Mouse (Mus musculus) midbrain, embryonic 10.5 days (tissue): ENCODE measurements at regions not wholly inside any gene's neighbourhood (a gene's known extent, or its start where the extent isn't known, plus 50 kb on each side); places are given as distances from the start of the nearest gene placed in this dataset.
"Not testable (repeated sequence)": the region's sequence is repeated elsewhere in the genome, so short reads cannot be mapped to it uniquely, and the experiment has no call there.

Experiments used
- DNase-seq: peaks from one replicate; pipeline ENCODE4 v3.0.0-alpha.2; 2017; ENCODE audit warnings: low spot score
- H3K27ac ChIP-seq: fragments of 300-500 bp; sonication (generic); replicated peaks from 2 replicates; pipeline ENCODE4 v1.5.1; 2016; ENCODE audit warnings: mild to moderate bottlenecking
- H3K27me3 ChIP-seq: fragments of 300-500 bp; sonication (generic); 2 replicates; pipeline ENCODE4 v1.6.1; 2016; ENCODE audit warnings: low read depth, mild to moderate bottlenecking; ENCODE audit not compliant: poor library complexity, severe bottlenecking
- H3K36me3 ChIP-seq: fragments of 300-500 bp; sonication (generic); 2 replicates; pipeline ENCODE4 v1.6.1; 2016; ENCODE audit warnings: mild to moderate bottlenecking, moderate library complexity
- H3K4me1 ChIP-seq: fragments of 300-500 bp; sonication (generic); 2 replicates; pipeline ENCODE4 v1.6.1; 2016
- H3K4me3 ChIP-seq: fragments of 300-500 bp; sonication (generic); 2 replicates; pipeline ENCODE4 v1.5.1; 2016; ENCODE audit warnings: mild to moderate bottlenecking, moderate library complexity
- H3K9me3 ChIP-seq: fragments of 300-500 bp; sonication (generic); replicated peaks from 2 replicates; pipeline ENCODE4 v1.6.1; 2016; ENCODE audit warnings: mild to moderate bottlenecking
- WGBS: fragments of 180-500 bp; shearing (Covaris S2); methylation state at CpG from one replicate; pipeline ENCODE4 v1.1.7; 2016; 5-methylcytosine and 5-hydroxymethylcytosine counted together

DNA sequence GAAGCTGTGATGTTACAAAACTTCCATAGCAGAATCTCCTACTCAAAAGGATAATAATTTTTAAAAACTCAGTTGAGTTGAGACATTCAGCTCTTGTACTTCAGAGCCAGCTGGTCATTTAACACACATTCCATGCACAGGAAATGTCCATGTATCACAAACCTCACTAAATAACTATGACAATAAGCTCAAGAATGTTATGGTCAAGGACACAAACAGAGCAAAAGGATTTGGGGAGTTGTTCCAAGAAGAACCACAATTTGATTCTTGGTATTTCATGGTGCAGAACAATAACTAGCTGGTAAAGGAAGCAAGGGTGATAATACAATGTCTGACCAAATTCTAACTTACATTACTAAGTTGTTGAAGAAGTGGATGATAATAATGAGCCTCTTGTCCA lies 471.4 kb upstream of the 2610301B20Rik start:
- Histone ChIP-seq H3K9me3 (no peaks in the 10 kb centered on the region), H3K36me3 (no peaks in the 10 kb centered on the region), H3K27me3 (no peaks in the 10 kb centered on the region), H3K4me1 (peaks cover 7% of the 10 kb centered on the region), H3K4me3 (no peak overlapping the region), H3K27ac (no peak overlapping the region)
- DNase-seq = no peak

DNA sequence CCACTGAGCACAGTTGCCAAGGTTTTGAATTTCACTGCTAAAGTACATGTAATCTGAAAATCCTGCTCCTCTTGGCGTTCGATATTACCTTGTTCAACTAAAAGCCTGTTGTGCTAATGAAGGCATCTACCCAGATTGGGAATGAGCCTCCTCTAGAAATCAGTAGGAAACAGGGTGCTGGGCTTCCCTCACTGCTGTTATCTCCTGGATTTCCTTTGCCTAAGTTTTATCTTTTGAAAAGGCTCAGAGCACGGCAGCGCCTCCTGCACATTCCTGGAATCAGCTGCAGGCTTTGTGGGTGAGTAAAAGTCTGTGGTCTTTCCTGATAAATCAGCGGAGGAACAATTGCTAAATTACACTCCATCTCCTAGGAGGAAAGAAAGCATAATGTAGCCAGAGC lies 469.9 kb upstream of the 2610301B20Rik start:
- DNase-seq = no peak
- peaks cover 7% of the 10 kb centered on the region for H3K4me1 ChIP-seq
- H3K36me3 ChIP-seq = no peaks in the 10 kb centered on the region
- 62% methylated on average over 5 of the region's 5 CpGs for WGBS
- H3K4me3 ChIP-seq = no peak overlapping the region
- no peaks in the 10 kb centered on the region for H3K9me3 ChIP-seq
- no peak overlapping the region for H3K27ac ChIP-seq
- H3K27me3 ChIP-seq = no peaks in the 10 kb centered on the region

DNA sequence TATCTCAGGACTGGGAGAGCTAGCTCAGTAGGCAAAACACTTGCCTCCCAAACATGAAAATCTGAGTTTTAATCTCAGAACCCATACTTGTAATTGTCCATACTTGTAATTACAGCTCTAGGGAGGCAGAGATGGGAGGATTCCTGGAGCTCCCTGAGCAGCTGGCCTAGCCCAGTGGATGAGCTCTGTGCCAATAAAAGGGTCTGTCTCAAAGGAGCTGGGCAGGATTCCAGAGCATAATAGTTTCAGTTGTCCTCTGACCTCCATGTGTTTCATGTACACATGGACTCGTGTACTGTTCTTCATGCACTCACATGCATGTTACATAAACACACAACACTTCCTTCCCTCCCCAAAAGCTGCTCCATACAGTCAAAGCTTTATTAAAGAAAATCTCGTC lies 469.2 kb upstream of the 2610301B20Rik start:
- H3K27ac ChIP-seq = no peak overlapping the region
- no peak overlapping the region for H3K4me3 ChIP-seq
- peaks cover 1% of the 10 kb centered on the region for H3K4me1 ChIP-seq
- H3K36me3 ChIP-seq = no peaks in the 10 kb centered on the region
- H3K9me3 ChIP-seq = no peaks in the 10 kb centered on the region
- 71% methylated on average over 2 of the region's 2 CpGs for whole genome bisulfite sequencing
- H3K27me3 ChIP-seq = no peaks in the 10 kb centered on the region
- DNase-seq = no peak

DNA sequence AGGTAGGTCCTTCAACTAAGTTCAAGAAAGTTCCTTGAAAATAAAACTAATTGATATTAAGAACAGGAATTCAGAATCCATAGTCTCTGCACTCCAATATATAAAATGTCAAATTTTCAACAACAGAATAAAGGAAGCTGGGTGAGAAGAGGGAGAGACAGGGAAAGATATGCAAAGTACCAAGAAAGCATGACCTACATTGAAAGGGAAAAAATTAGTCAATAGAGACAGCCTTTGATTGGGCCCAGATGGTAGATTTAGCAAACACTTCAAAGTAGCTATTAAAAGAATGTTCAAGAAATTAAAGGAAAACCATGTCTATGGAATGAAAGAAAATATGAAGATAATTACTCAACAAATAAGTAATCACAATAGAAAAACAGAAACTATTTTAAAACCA lies 460.0 kb upstream of the 2610301B20Rik start:
- Histone ChIP-seq H3K4me1 (no peaks in the 10 kb centered on the region), H3K27me3 (no peaks in the 10 kb centered on the region), H3K27ac (no peak overlapping the region), H3K9me3 (no peaks in the 10 kb centered on the region), H3K4me3 (no peak overlapping the region), H3K36me3 (no peaks in the 10 kb centered on the region)
- no peak for DNase-seq

DNA sequence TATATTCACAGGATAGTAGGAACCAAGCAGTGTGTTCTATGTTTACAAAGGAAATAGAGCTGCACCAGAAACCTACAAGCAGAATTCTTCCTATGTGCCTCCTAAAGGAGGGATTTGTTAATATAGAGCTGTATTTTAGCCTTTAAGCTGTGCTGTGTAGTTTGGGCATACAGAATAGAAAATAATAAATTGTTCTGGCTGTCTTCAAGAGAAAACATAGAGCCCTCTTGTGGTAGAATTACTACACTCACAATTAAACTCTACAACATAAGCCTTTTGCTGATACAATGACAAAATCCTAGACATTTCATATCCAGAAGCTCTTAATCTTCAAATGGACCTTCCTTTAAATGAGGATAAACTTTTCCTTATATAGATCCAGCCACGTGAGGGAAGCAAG lies 452.9 kb upstream of the 2610301B20Rik start:
- 55% methylated on average over 1 of the region's 1 CpGs for WGBS
- H3K9me3 ChIP-seq = no peaks in the 10 kb centered on the region
- no peaks in the 10 kb centered on the region for H3K36me3 ChIP-seq
- no peak overlapping the region for H3K27ac ChIP-seq
- DNase-seq = no peak
- H3K27me3 ChIP-seq = no peaks in the 10 kb centered on the region
- H3K4me1 ChIP-seq = no peaks in the 10 kb centered on the region
- H3K4me3 ChIP-seq = no peak overlapping the region

DNA sequence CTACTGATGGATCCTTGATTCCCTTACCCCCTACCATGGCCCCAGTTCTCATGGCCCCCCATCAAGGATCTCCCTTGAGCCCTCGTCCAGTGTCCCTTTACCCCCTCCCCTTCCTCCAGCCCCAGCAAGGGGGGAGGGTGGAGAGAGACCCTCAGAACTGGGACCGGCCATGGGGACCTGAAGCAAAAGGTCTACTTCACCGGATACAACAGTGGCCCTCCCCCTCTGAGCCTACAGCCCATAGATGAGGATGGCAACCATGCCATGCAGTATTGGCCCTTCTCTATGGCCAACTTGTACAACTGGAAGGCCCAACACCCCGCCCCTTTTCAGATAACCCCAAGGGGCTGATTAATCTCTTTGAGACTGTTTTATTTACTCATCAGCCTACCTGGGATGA lies 439.9 kb upstream of the 2610301B20Rik start:
- Histone ChIP-seq H3K9me3 (no peaks in the 10 kb centered on the region), H3K27me3 (no peaks in the 10 kb centered on the region), H3K4me3 (no peak overlapping the region), H3K27ac (no peak overlapping the region), H3K36me3 (no peaks in the 10 kb centered on the region), H3K4me1 (no peaks in the 10 kb centered on the region)
- WGBS = 94% methylated on average over 4 of the region's 4 CpGs
- DNase-seq = no peak

DNA sequence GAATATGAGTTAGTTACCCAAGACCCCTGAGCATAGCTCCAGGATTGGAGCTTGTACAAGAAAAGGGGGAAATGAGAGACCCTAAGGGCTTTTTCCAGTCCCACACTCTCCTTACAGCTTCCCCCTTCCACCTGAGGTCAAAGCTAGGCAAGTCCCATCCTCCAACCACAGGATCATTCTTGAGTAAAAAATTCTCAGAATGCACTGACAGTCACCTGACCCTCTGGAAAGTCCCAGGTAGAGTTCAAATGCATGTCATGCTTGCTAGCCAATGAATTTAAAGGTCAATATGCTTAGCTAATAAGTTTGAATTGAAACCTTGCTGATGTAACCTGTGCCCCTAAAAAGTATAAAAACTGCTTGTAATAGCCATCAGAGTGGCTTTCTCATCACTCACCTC lies 434.4 kb upstream of the 2610301B20Rik start:
- H3K4me3 ChIP-seq, DNase-seq, H3K27ac ChIP-seq, H3K9me3 ChIP-seq, H3K27me3 ChIP-seq, H3K36me3 ChIP-seq, H3K4me1 ChIP-seq: not testable (repeated sequence)

DNA sequence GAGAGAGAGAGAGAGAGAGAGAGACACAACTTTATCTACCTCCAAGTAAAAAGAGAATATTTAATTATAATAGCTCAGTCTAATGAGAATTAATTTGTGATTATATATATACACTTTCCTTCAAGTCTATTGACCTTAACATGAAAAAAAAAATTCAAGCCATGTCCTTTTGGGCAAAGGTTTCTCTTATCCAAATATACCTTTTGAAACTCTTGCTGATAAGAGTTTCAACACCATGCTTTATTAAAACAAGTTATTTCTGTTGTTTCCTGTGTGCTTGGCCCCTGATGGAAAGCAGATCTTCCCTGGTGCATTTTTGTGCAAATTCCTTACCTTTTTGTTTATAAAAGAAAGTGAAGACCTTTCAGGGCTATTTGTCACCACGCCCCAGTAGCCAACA lies 414.7 kb upstream of the 2610301B20Rik start:
- H3K36me3 ChIP-seq = no peaks in the 10 kb centered on the region
- H3K4me1 ChIP-seq = no peaks in the 10 kb centered on the region
- no peaks in the 10 kb centered on the region for H3K9me3 ChIP-seq
- WGBS = 16% methylated on average over 1 of the region's 1 CpGs
- no peak overlapping the region for H3K27ac ChIP-seq
- H3K27me3 ChIP-seq = no peaks in the 10 kb centered on the region
- DNase-seq = no peak
- H3K4me3 ChIP-seq = no peak overlapping the region

DNA sequence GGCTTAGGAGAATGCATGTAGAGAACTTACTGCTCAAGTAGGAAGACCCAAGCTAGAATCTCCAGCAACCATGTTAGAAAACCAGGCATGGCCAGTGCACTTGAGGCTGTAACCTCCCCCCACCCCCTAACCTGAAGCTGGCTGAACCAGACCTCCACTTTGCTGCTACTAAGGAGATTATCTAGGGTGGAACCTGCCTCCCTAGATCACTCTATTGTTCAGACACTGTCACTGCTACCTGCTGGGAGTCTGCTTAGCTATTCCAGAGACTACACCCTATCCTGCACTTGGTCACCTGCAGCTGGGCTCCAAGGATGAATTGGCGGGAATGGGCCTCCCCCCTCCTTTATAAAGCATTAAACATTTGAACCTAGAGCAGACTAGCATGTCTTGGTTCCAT lies 393.4 kb upstream of the 2610301B20Rik start:
- H3K27ac ChIP-seq = no peak overlapping the region
- no peaks in the 10 kb centered on the region for H3K9me3 ChIP-seq
- DNase-seq = no peak
- H3K36me3 ChIP-seq = no peaks in the 10 kb centered on the region
- H3K27me3 ChIP-seq = no peaks in the 10 kb centered on the region
- no peak overlapping the region for H3K4me3 ChIP-seq
- WGBS = 68% methylated on average over 1 of the region's 1 CpGs
- H3K4me1 ChIP-seq = no peaks in the 10 kb centered on the region

DNA sequence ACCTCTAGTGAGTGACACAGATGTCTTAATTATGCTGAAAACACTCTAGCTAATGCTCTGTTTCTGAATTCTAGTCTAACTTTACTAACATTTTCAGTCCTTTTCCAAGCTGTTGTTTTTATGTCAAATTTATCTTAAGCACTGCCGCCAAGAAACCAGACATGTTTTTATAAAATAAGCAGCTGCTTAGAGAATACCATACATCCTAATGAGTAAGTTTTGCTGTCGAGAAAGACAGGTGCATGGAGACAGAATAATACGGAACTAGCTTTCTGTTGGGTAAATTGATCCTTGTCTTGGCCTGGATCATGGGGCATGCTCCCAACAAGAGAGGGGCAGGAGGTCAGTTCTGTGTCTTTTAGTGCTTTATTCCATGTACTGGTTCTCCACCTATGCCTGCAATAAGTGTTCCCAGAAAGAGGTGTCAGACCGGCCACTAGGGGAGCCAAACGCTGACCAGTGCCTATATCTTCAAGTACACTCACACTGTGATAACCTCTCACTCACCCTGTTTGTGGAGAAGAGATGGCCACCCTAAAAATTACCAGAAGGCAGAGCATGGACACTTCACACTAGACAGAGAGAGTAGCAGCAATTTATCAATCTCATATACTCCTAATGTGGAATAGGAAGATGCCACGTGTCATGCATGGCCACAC lies 366.0 kb upstream of the 2610301B20Rik start:
- H3K4me1 ChIP-seq = no peaks in the 10 kb centered on the region
- H3K27ac ChIP-seq = no peak overlapping the region
- H3K4me3 ChIP-seq = no peak overlapping the region
- H3K27me3 ChIP-seq = no peaks in the 10 kb centered on the region
- DNase-seq = peak; percentile 24
- WGBS = 60% methylated on average over 6 of the region's 6 CpGs
- no peaks in the 10 kb centered on the region for H3K9me3 ChIP-seq
- no peaks in the 10 kb centered on the region for H3K36me3 ChIP-seq

DNA sequence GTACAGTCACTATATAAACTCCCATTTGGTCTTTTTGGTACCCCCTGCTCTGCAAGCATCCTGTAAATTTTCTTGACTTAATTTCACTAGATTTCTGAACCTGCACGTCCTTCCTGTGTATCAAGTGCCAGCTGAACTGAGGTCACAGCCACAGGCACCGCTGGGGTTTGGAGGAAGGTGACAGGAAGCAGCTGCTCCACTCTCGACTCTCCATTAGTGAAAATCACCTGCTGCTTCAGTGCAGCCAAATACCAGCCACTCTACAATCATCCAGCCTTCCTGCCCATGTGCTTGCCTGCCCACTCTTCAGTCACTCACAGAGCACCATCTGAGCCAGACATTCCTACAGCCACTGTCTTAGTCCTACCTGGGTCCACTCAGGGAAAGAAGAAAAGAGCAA lies 364.3 kb upstream of the 2610301B20Rik start:
- H3K27ac ChIP-seq = no peak overlapping the region
- 70% methylated on average over 3 of the region's 3 CpGs for WGBS
- no peaks in the 10 kb centered on the region for H3K27me3 ChIP-seq

DNA sequence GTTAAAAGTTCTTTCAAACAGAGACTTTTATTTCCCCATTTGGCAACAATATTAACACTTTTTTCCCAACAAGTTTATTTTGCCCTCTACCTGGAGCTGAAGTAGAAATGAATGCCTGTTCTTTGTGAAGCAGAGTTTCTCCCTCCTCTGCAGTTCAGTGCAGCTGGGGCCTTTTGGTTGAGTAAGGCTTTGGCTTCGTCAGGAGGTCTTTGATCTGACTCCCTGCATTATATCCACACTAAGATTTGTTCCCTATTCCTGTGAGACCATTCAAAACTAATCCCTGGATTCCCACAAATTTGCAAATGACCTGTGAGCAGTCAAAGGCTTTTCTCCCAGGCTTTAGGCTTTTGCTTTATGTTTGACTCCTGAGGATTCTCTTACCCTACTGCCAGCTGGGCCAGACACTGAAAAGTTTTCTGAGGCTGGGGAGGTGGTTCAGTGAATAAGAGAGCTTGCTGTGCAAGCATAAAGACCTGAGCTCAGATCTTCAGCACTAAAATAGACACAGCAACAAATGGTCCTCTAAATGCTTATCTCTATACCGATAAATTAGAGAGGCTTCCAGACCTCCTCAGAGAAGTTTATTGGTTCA lies 323.5 kb upstream of the 2610301B20Rik start:
- peak; percentile 36 for DNase-seq
- H3K9me3 ChIP-seq = no peaks in the 10 kb centered on the region
- H3K27ac ChIP-seq = peak overlapping the region; percentile 72
- H3K36me3 ChIP-seq = no peaks in the 10 kb centered on the region
- no peak overlapping the region for H3K4me3 ChIP-seq
- peaks cover 10% of the 10 kb centered on the region for H3K4me1 ChIP-seq
- H3K27me3 ChIP-seq = no peaks in the 10 kb centered on the region
- WGBS = 11% methylated on average over 2 of the region's 2 CpGs

More for the DNA sequence above, 364.3 kb upstream of the 2610301B20Rik start:
- no peak overlapping the region for H3K4me3 ChIP-seq
- DNase-seq = no peak
- H3K36me3 ChIP-seq = no peaks in the 10 kb centered on the region
- H3K9me3 ChIP-seq = no peaks in the 10 kb centered on the region
- peaks cover 10% of the 10 kb centered on the region for H3K4me1 ChIP-seq

DNA sequence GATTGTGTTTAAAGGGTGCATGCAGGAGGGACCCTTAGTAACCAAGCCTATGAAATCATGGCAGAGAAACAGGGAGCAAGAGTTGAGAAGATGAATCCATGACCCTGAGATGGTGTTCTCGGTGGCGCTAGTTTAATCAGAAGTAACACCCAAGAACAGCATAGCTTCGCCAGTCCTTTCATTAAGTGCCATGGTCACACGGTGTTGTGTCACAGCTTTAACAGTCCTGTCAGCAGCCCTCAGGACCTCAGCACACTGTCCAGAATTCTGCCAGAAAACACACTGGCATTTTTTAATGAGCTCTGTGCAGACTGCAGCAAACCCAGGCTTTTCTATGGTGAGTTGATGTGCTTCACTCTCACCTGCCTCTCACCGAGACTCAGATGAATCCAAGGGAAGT lies 320.6 kb upstream of the 2610301B20Rik start:
- Histone ChIP-seq H3K27me3 (no peaks in the 10 kb centered on the region), H3K4me3 (no peak overlapping the region), H3K4me1 (peaks cover 10% of the 10 kb centered on the region), H3K36me3 (no peaks in the 10 kb centered on the region), H3K27ac (no peak overlapping the region), H3K9me3 (no peaks in the 10 kb centered on the region)
- DNase-seq = no peak
- 92% methylated on average over 5 of the region's 5 CpGs for WGBS

DNA sequence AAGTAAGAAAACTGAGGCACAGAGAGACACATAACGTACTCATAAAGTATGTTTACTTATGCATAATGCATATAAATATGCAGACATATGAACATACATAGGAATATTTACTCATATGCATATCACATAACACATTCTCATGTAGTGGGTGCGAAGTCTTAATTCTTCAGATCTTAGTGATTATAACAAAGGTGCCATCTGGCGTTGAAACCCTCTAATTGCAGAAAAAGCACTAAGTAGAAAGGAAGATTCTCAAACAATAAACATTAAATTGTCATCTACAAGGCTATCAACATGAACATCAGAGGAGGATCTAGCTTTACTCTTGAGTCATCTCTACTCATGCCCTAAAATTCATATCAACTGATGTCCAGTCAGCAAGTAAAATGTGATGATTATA lies 314.2 kb upstream of the 2610301B20Rik start:
- DNase-seq = no peak
- no peaks in the 10 kb centered on the region for H3K9me3 ChIP-seq
- WGBS = 88% methylated on average over 3 of the region's 3 CpGs
- H3K27ac ChIP-seq = no peak overlapping the region
- H3K4me3 ChIP-seq = no peak overlapping the region
- H3K27me3 ChIP-seq = no peaks in the 10 kb centered on the region
- H3K36me3 ChIP-seq = no peaks in the 10 kb centered on the region
- H3K4me1 ChIP-seq = no peaks in the 10 kb centered on the region
